Mouse (Mus musculus) heart, postnatal 0 days (tissue): ENCODE results near the gene Ankrd26.

Source experiments
- CTCF ChIP-seq: IDR thresholded peaks from 2 replicates; pipeline ENCODE4 v1.5.1; 2016; ENCODE audit warnings: antibody characterized with exemption, control low read depth, low read depth
- EP300 ChIP-seq: IDR thresholded peaks from 2 replicates; pipeline ENCODE4 v1.6.1; 2016; ENCODE audit warnings: antibody characterized with exemption, low read depth

- TF ChIP-seq CTCF (no peak), EP300 (no peak)
Observed at GRCm38 (mm10) chr6:118454452-118454851, 107.6 kb downstream of the Ankrd26 start.
